Mouse (Mus musculus): ENCODE measurements at regions not wholly inside any gene's neighbourhood (a gene's known extent, or its start where the extent isn't known, plus 50 kb on each side); places are given as distances from the start of the nearest gene placed in this dataset.

- WGBS: 43% methylated on average over 9 of the region's 9 CpGs
- no peak overlapping the region for H3K9ac ChIP-seq (ENCODE audit: low read depth, low read length)
- H3K4me1 ChIP-seq (ENCODE audit: control insufficient read depth, insufficient read depth, low read length): no peaks in the 10 kb centered on the region
- H3K4me2 ChIP-seq (replicated peaks; ENCODE audit: low read depth, low read length): no peak overlapping the region
- H3K27ac ChIP-seq (ENCODE audit: low read depth, low read length): no peak overlapping the region
- H3K9me3 ChIP-seq (ENCODE audit: control insufficient read depth, low read length): no peaks in the 10 kb centered on the region
- no peaks in the 10 kb centered on the region for H3K27me3 ChIP-seq (ENCODE audit: control insufficient read depth, insufficient read depth, low read length)
- no peak overlapping the region for H3K4me3 ChIP-seq (ENCODE audit: low read length)
- no peak for ATAC-seq (ENCODE audit: low FRiP score, low TSS enrichment)
- no peaks in the 10 kb centered on the region for H3K36me3 ChIP-seq (ENCODE audit: control insufficient read depth, insufficient read depth, low read length)
Observed at GRCm38 (mm10) chr6:31169868-31170600, 211.2 kb upstream of the Klf14 start.

GRCm38 (mm10) chr6:31171831-31172569 is 213.1 kb upstream of the Klf14 start:
- WGBS: 91% methylated on average over 10 of the region's 10 CpGs
- no peak for ATAC-seq (ENCODE audit: low FRiP score, low TSS enrichment)
- no peak overlapping the region for H3K27ac ChIP-seq (ENCODE audit: low read depth, low read length)
- H3K9me3 ChIP-seq (ENCODE audit: control insufficient read depth, low read length): no peaks in the 10 kb centered on the region
- H3K9ac ChIP-seq (ENCODE audit: low read depth, low read length): no peak overlapping the region
- H3K4me2 ChIP-seq (replicated peaks; ENCODE audit: low read depth, low read length): no peak overlapping the region
- no peaks in the 10 kb centered on the region for H3K27me3 ChIP-seq (ENCODE audit: control insufficient read depth, insufficient read depth, low read length)
- H3K4me1 ChIP-seq (ENCODE audit: control insufficient read depth, insufficient read depth, low read length): no peaks in the 10 kb centered on the region
- no peak overlapping the region for H3K4me3 ChIP-seq (ENCODE audit: low read length)
- no peaks in the 10 kb centered on the region for H3K36me3 ChIP-seq (ENCODE audit: control insufficient read depth, insufficient read depth, low read length)

- Histone ChIP-seq H3K9me3 (ENCODE audit: control insufficient read depth, low read length) (no peaks in the 10 kb centered on the region), H3K4me2 (replicated peaks; ENCODE audit: low read depth, low read length) (no peak overlapping the region), H3K36me3 (ENCODE audit: control insufficient read depth, insufficient read depth, low read length) (no peaks in the 10 kb centered on the region), H3K27ac (ENCODE audit: low read depth, low read length) (no peak overlapping the region), H3K4me3 (ENCODE audit: low read length) (no peak overlapping the region), H3K4me1 (ENCODE audit: control insufficient read depth, insufficient read depth, low read length) (no peaks in the 10 kb centered on the region), H3K9ac (ENCODE audit: low read depth, low read length) (no peak overlapping the region), H3K27me3 (ENCODE audit: control insufficient read depth, insufficient read depth, low read length) (no peaks in the 10 kb centered on the region)
- WGBS: 76% methylated on average over 6 of the region's 6 CpGs
- ATAC-seq (ENCODE audit: low FRiP score, low TSS enrichment): no peak
Observed at GRCm38 (mm10) chr6:31175769-31176168, 216.9 kb upstream of the Klf14 start.

DNA sequence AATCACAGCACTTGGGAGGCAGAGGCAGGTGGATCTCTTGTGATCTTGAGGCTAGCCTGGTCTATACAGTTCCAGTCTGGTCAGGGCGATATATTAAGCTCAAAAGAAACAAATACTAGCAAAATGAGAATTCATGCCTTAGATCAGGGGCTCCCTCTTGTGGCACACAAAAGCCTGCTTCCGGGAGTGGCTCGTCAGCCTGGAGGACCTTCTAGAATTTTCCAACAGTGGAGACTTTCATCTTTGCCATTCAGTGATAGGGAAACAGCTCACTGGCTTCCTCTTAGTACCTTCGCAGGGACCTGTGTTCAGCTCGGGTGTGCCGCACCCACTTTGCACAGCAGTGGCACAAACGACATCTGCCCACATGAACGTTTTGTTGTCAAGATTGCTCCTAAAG is 217.5 kb upstream of the Klf14 start:
- no peak overlapping the region for H3K27ac ChIP-seq (ENCODE audit: low read depth, low read length)
- no peaks in the 10 kb centered on the region for H3K27me3 ChIP-seq (ENCODE audit: control insufficient read depth, insufficient read depth, low read length)
- no peak overlapping the region for H3K4me3 ChIP-seq (ENCODE audit: low read length)
- no peaks in the 10 kb centered on the region for H3K9me3 ChIP-seq (ENCODE audit: control insufficient read depth, low read length)
- H3K4me1 ChIP-seq (ENCODE audit: control insufficient read depth, insufficient read depth, low read length): no peaks in the 10 kb centered on the region
- 80% methylated on average over 8 of the region's 8 CpGs for WGBS
- H3K36me3 ChIP-seq (ENCODE audit: control insufficient read depth, insufficient read depth, low read length): no peaks in the 10 kb centered on the region
- H3K9ac ChIP-seq (ENCODE audit: low read depth, low read length): no peak overlapping the region
- no peak for ATAC-seq (ENCODE audit: low FRiP score, low TSS enrichment)
- H3K4me2 ChIP-seq (replicated peaks; ENCODE audit: low read depth, low read length): no peak overlapping the region

DNA sequence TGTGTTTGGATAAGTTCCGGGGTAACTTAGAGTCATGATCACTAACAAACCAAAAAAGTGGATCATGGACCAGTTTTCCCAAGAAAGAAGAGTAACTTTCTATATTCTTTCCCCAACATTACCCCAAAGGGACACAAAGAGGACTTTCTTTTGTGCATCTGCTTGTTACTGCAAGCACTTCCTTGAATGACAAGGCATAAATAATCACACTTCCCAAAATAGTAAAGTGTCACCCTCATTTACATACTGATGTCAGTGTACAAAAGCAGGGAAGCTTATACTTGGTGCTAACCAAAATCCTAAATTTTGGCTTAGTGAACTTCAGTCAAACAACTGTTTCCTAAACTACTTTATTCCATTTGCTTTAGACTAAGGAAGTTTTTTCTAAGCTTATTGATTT is 218.0 kb upstream of the Klf14 start:
- no peaks in the 10 kb centered on the region for H3K9me3 ChIP-seq (ENCODE audit: control insufficient read depth, low read length)
- H3K27me3 ChIP-seq (ENCODE audit: control insufficient read depth, insufficient read depth, low read length): no peaks in the 10 kb centered on the region
- no peak for ATAC-seq (ENCODE audit: low FRiP score, low TSS enrichment)
- H3K4me3 ChIP-seq (ENCODE audit: low read length): no peak overlapping the region
- H3K27ac ChIP-seq (ENCODE audit: low read depth, low read length): no peak overlapping the region
- H3K4me1 ChIP-seq (ENCODE audit: control insufficient read depth, insufficient read depth, low read length): no peaks in the 10 kb centered on the region
- 90% methylated on average over 1 of the region's 1 CpGs for WGBS
- no peak overlapping the region for H3K9ac ChIP-seq (ENCODE audit: low read depth, low read length)
- no peaks in the 10 kb centered on the region for H3K36me3 ChIP-seq (ENCODE audit: control insufficient read depth, insufficient read depth, low read length)
- H3K4me2 ChIP-seq (replicated peaks; ENCODE audit: low read depth, low read length): no peak overlapping the region

DNA sequence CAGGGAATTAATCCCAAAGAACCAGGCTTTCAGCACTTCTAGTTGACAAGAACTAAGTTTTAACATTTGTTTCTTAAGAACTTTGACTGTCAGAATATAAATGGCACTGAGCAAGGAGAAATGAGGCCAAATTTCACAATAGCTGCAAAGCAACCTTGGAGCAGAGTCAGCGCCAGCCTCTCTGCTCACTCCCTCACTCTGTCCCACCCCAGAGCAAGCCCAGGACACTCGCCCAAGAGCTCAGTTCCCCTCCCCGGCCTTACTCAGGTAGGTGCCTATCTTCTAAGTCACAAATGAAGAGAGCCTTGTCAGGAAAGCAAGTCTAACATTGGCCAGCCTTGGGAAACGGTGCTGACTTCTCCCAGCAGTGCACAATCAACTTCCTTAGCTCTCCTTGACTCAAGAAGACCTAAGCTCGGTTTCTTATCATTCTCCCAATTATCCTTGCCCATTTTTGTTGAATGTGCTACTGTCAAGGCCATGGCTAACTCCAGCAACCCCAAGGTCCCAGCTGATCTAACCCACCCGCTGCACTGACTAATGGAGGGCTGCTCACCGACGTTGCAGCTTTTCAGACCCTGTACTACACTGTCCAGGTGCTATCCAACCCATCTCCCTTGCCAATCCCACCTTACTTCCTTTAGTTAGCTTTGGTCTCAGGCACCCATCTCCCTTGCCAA is 219.5 kb upstream of the Klf14 start:
- H3K36me3 ChIP-seq (ENCODE audit: control insufficient read depth, insufficient read depth, low read length): no peaks in the 10 kb centered on the region
- no peak overlapping the region for H3K9ac ChIP-seq (ENCODE audit: low read depth, low read length)
- ATAC-seq (ENCODE audit: low FRiP score, low TSS enrichment): no peak
- H3K4me1 ChIP-seq (ENCODE audit: control insufficient read depth, insufficient read depth, low read length): no peaks in the 10 kb centered on the region
- no peak overlapping the region for H3K4me2 ChIP-seq (replicated peaks; ENCODE audit: low read depth, low read length)
- 82% methylated on average over 8 of the region's 8 CpGs for WGBS
- H3K27me3 ChIP-seq (ENCODE audit: control insufficient read depth, insufficient read depth, low read length): no peaks in the 10 kb centered on the region
- H3K9me3 ChIP-seq (ENCODE audit: control insufficient read depth, low read length): no peaks in the 10 kb centered on the region
- no peak overlapping the region for H3K27ac ChIP-seq (ENCODE audit: low read depth, low read length)
- no peak overlapping the region for H3K4me3 ChIP-seq (ENCODE audit: low read length)

DNA sequence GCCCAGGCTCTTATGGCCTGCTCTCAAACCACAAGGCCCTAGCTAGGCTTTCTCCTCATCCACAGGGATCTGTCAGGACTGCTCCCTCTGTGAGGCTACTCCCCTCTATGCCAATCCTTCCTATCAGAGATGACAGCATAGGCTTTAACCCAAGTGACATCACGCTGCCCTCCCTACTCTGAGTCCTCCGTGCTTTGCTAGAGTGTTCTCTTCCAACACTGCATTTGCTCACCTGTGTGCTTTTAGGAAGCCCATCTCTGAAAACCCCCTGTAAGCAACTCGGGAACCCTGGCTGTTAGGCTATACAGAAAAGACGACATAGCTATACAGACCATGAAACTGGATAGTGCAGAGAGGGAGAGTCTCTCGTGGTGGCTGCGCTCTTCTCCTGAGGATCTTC is 216.3 kb upstream of the Mkln1 start:
- no peaks in the 10 kb centered on the region for H3K36me3 ChIP-seq (ENCODE audit: control insufficient read depth, insufficient read depth, low read length)
- no peak overlapping the region for H3K27ac ChIP-seq (ENCODE audit: low read depth, low read length)
- 69% methylated on average over 6 of the region's 6 CpGs for WGBS
- H3K9ac ChIP-seq (ENCODE audit: low read depth, low read length): no peak overlapping the region
- H3K27me3 ChIP-seq (ENCODE audit: control insufficient read depth, insufficient read depth, low read length): no peaks in the 10 kb centered on the region
- H3K4me2 ChIP-seq (replicated peaks; ENCODE audit: low read depth, low read length): no peak overlapping the region
- no peak for ATAC-seq (ENCODE audit: low FRiP score, low TSS enrichment)
- H3K4me1 ChIP-seq (ENCODE audit: control insufficient read depth, insufficient read depth, low read length): no peaks in the 10 kb centered on the region
- H3K9me3 ChIP-seq (ENCODE audit: control insufficient read depth, low read length): no peaks in the 10 kb centered on the region
- H3K4me3 ChIP-seq (ENCODE audit: low read length): no peak overlapping the region

DNA sequence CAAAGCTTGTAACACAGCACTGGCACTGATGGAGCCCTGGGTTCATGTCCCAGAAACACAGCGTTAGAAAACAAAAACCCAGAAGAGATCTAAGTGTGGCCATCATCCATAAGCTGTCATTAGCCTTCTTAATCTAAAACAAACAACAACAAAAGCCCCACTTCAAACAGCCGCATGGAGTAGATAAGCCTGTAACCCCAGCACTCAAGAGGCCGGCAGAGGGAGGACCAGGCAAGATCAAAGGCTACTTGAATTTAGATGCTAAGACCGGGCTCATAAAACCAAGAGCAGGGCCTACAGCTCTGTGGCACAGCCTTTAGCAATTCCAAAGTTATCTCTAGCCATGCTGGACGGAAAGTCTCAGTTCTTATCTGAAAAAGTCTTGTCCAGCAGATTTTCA is 215.4 kb upstream of the Mkln1 start:
- no peak overlapping the region for H3K27ac ChIP-seq (ENCODE audit: low read depth, low read length)
- no peaks in the 10 kb centered on the region for H3K9me3 ChIP-seq (ENCODE audit: control insufficient read depth, low read length)
- no peak overlapping the region for H3K4me3 ChIP-seq (ENCODE audit: low read length)
- ATAC-seq (ENCODE audit: low FRiP score, low TSS enrichment): no peak
- no peak overlapping the region for H3K9ac ChIP-seq (ENCODE audit: low read depth, low read length)
- H3K4me1 ChIP-seq (ENCODE audit: control insufficient read depth, insufficient read depth, low read length): no peaks in the 10 kb centered on the region
- H3K36me3 ChIP-seq (ENCODE audit: control insufficient read depth, insufficient read depth, low read length): no peaks in the 10 kb centered on the region
- WGBS: 15% methylated on average over 5 of the region's 5 CpGs
- no peaks in the 10 kb centered on the region for H3K27me3 ChIP-seq (ENCODE audit: control insufficient read depth, insufficient read depth, low read length)
- H3K4me2 ChIP-seq (replicated peaks; ENCODE audit: low read depth, low read length): no peak overlapping the region

DNA sequence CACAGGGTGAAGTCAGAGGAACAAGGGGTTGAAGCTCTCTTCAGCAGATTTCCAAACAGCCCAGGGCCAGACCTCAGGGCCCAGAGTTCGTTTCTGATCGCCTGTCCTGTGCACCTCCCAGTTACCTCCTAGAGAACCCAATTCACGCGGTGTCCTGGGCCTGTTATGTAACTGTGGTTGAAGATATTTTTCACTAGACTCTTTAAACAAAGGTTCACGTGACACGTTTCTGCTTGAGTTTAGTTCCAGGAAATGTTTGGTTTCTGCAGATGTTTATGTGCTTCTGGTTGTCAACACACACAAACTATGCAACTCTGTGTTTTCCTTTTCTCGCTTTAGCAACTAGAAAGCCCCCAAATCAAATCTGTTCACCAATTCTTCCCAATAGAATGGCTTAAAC is 214.0 kb upstream of the Mkln1 start:
- no peak for ATAC-seq (ENCODE audit: low FRiP score, low TSS enrichment)
- Histone ChIP-seq H3K9me3 (ENCODE audit: control insufficient read depth, low read length) (no peaks in the 10 kb centered on the region), H3K4me3 (ENCODE audit: low read length) (no peak overlapping the region), H3K4me1 (ENCODE audit: control insufficient read depth, insufficient read depth, low read length) (no peaks in the 10 kb centered on the region), H3K36me3 (ENCODE audit: control insufficient read depth, insufficient read depth, low read length) (no peaks in the 10 kb centered on the region), H3K4me2 (replicated peaks; ENCODE audit: low read depth, low read length) (no peak overlapping the region), H3K9ac (ENCODE audit: low read depth, low read length) (no peak overlapping the region), H3K27me3 (ENCODE audit: control insufficient read depth, insufficient read depth, low read length) (no peaks in the 10 kb centered on the region), H3K27ac (ENCODE audit: low read depth, low read length) (no peak overlapping the region)
- WGBS: 90% methylated on average over 7 of the region's 7 CpGs
